Comparison of ENCODE assay signal across 10 mouse cellular contexts in genomic region chr4:32863447-32864130, GRCm38 (mm10).
DNase-seq lines count a peak whose midpoint lies in the region; ATAC-seq lines count a peak whose summit lies in the region.
"Had no signal": no experiment of that assay in that cellular context is flagged by ENCODE, and none has a peak within 500 bp of the region (broad histone marks: within the 10 kb centered on the region; RNA-seq: fewer than 3 reads in every experiment).

No protein-coding gene starts in this region.

- no peak for DNase-seq in heart, adult 11 months
- peak; percentile 34 for DNase-seq in ZHBTc4 (ENCODE audit: low read depth, low spot score)
- peak; percentile 28 for DNase-seq in forelimb bud, embryonic 11.5 days (ENCODE audit: low read depth, low spot score)
- DNase-seq in mesoderm, embryonic 11.5 days (ENCODE audit: low read depth, low spot score), result peak; percentile 67
- no peak for DNase-seq in adrenal gland, adult 8-10 months
- no peak for DNase-seq in yolk sac, embryonic 10.5 days (ENCODE audit: low spot score)
- DNase-seq in spleen, postnatal 4 days (ENCODE audit: low spot score in 2 of 2), result no peak
- DNase-seq: lung, adult 18-20 months had no signal

- peak overlapping the region in 1 of 2 experiments; percentile 12; a peak in 2 of 4 replicates for H3K4me3 ChIP-seq in heart, embryonic 14.5 days (ENCODE audit: control insufficient read depth in 1 of 2, insufficient read depth in 1 of 2, low read depth in 1 of 2, low read length in 2 of 2)

- no peak for ATAC-seq in heart, embryonic 14.5 days (ENCODE audit: insufficient number of reproducible peaks, insufficient read depth, low FRiP score, low read depth)

- no peak overlapping the region for H3K9ac ChIP-seq in heart, embryonic 14.5 days (ENCODE audit: low read length)

- no peaks in the 10 kb centered on the region for H3K36me3 ChIP-seq in heart, embryonic 14.5 days (ENCODE audit: control insufficient read depth, insufficient read depth, low read length)

- no peak overlapping the region for H3K27ac ChIP-seq in heart, embryonic 14.5 days (replicated peaks in 1 of 2; ENCODE audit: control insufficient read depth in 1 of 2, insufficient read depth in 1 of 2, low read depth in 2 of 2, low read length in 2 of 2)

- H3K4me1 ChIP-seq in heart, embryonic 14.5 days (ENCODE audit: control insufficient read depth in 2 of 2, insufficient read depth in 2 of 2, low read length in 2 of 2), result peaks cover 11 to 15% of the 10 kb centered on the region in 2 experiments

- H3K27me3 ChIP-seq in heart, embryonic 14.5 days (ENCODE audit: control insufficient read depth, insufficient read depth, low read length), result no peaks in the 10 kb centered on the region; the same call in 1 of the 2 replicates
- H3K27me3 ChIP-seq: CH12.LX had no signal

- H3K4me2 ChIP-seq in heart, embryonic 14.5 days (ENCODE audit: low read length), result peak overlapping the region; percentile 35

- H3K9me3 ChIP-seq in heart, embryonic 14.5 days (ENCODE audit: control insufficient read depth, low read length), result no peaks in the 10 kb centered on the region

- WGBS in heart, embryonic 14.5 days, result 31% methylated on average over 12 of the region's 12 CpGs

Comparison
In these comparisons a context has a peak if more than half of its experiments do, and no peak if none do; other contexts are left out.
1. DNase-seq: peak in ZHBTc4 (single experiment), forelimb bud, embryonic 11.5 days (single experiment) and mesoderm, embryonic 11.5 days (single experiment); none in heart, adult 11 months (single experiment), adrenal gland, adult 8-10 months (single experiment), yolk sac, embryonic 10.5 days (single experiment) and spleen, postnatal 4 days (0 of 2).